Mouse (Mus musculus): ENCODE data around the gene Per1.

Per1 gene

DNA sequence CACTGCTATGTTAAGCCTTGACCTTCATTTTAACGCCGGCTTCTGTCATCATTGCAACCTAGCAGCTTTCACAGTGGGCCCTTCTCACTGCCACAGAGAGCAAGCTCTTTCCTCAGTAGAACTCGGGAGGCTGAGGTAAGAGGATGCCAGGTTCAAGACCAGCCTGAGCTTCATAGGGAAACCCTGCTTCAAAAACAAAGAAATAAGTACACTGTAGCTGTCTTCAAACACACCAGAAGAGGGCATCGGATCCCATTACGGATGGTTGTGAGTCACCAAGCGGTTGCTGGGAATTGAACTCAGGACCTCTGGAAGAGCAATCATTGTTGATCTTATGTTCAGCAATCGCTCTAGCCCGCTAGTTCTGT is 14.2 kb upstream of the Per1 start:
- DNase-seq (ENCODE audit: low read depth, low spot score), result no peak

DNA sequence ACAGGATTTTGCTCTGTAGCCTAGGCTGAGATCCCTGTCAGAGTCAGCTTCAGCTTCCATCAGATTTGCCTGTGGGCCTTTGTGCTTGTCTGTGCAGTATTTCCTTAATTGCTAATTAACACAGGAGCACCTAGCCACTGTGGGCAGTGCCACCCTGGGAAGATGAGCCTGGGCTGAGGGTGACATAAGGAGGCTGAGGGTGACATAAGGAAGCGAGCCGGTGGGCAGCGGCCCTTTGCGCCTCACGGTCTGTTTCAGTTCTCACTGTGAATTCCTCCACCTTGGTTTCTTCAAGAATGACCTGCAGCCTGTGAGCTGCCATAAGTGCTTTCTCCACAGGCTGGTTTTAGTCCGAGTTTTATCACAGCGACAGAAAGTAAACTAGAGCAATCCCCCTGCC is 13.4 kb upstream of the Per1 start:
- DNase-seq (ENCODE audit: low read depth, low spot score), result no peak

DNA sequence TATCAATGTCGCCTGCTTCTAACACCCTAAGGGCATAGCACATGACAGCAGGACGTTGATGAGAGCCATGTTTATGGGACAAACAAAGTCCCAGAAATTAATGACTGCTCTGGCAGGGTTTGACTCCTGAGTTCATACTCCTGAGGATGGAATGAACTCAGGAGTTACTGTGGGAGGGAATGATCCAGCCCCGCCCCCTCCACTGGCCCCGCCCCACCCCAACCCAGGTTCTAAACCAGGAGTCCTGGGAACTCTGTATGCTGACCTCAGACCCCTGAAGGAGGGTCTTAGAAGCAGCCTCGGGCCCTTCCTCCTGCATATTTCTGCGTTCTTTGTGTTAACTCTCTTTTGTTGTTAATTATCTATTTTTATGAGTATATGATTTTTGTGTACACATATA is 9.4 kb upstream of the Per1 start:
- no peak for DNase-seq (ENCODE audit: low read depth, low spot score)

DNA sequence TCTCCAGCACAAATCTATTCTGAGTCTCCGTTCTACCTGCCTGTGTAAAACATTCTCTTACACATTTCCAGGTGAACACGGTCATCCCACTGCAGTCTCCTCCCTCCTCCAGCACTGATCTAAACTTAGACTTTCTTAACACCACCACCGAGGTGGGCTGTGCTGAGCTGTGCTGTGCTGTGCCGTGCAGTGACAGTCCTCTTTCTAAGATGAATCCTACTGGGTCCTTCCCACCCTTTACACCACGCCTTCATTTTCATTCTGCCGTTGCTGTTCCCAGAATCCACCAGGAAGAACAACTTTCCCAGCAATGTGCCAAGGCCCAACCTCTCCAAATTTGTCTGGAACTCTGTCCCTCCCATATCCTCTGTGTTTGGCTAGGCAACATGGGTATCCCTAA is 8.6 kb upstream of the Per1 start:
- DNase-seq (ENCODE audit: low read depth, low spot score), result no peak

DNA sequence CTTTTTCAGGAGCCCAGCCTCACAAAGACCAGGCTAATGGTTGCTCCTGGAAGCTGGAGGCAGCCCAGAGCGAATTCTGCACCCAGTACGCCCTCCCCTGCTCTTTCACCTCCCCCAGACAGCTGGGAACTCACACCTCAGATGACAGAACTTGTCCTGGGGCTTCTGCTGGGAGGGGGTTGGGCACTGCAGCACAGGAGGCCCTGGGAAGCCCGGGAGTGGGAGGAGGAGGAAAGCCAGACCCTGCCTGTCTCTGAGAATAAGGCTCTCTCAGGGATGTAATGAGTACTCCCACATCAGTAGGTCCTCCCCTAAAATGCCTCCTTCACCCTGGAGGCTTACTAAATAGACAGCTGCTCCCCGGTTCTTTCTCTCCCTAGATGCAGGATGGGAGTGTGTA is 7.9 kb upstream of the Per1 start:
- DNase-seq (ENCODE audit: low read depth, low spot score), result no peak

DNA sequence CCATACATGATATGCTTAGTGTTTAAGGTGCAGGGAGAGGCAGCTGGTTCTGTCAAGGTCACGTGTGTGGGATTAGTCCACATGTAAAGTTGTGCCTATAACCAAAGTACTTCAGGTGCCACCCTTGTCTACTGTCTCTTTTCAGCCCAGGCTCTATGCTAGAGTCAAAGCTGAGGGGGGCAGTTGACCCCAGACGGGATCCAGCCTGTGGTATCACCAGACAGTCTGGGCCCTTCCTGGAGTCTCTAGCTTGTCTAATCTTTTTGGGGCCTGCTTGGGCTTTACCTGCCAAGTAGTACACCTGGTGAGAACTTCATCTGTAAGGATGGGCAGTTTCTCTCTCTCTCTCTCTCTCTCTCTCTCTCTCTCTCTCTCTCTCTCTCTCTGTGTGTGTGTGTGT is 7.4 kb upstream of the Per1 start:
- peak; percentile 20 for DNase-seq (ENCODE audit: low read depth, low spot score)

DNA sequence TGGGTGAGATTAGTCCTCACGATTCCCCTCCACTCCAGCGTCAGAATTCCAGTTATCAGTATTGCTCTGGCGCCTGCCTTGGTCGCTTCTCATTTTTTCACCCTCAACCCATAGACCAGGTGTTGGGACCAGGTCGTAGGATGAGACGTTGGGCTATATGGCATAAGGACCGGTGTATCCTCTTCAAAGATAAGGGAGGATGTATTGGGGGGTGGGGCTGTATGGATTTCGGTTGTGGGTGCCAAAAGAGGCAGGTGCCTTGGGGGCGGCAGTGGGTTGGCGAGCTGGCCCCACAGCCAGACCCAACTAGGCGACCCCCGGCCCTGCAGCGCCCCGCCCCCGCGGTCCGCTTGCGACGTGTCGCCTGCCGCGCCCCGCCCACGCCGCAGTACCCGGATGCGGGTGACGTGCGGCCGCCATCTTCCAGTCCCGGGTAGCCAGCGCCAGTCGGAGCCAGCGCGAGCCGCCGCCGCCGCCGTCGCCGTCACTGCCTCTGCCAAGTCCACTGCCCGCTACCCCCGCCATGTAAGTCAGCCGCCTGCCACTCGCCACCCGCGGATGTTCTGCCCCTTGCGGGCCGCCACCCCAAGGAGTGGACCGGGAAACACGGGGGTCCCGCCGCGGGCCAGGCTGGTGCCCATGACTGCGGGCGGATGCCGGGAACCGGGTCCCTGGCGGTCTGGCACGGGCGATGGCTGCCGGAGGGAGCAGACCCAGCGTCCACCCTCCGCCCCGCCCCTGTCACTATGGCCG is 6.7 kb upstream of the Per1 start, which contains the start of gene Vamp2:
TSS of gene Vamp2 (plus strand) at position 388 of the 753 bp plus-strand sequence.
- peak; percentile 97 for DNase-seq (ENCODE audit: low read depth, low spot score)

DNA sequence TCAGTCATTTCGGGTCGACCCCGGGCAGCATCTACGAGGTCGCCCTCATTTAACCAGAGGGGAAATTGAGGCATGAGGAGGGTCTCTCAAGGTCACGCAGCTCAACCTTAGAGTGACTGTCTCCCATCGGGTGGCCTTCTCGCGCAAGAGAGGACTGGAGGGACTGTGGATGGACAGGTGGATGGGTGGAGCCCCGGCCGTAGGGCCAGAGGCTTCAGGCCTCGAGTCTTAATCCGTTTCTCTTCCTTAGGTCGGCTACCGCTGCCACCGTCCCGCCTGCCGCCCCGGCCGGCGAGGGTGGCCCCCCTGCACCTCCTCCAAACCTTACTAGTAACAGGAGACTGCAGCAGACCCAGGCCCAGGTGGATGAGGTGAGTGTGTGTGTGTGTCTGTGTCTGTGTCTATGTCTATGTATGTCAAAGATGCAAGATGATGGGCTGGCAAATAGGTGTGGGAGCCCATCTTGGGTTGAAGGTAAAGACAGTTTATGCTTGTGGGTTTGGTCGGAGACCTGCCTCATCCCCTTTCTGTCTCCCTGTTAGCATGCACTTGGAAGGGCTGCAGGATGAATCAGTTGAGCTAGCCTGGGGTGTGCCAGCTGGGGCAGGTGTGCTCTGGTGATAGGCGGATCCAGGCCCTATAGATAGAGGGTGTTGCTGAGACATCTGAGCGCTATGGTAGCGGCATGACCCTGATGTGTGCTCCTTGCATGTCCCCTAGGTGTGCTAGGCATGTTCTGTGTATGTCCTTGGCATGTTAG is 6.0 kb upstream of the Per1 start:
- DNase-seq (ENCODE audit: low read depth, low spot score), result peak; percentile 54

DNA sequence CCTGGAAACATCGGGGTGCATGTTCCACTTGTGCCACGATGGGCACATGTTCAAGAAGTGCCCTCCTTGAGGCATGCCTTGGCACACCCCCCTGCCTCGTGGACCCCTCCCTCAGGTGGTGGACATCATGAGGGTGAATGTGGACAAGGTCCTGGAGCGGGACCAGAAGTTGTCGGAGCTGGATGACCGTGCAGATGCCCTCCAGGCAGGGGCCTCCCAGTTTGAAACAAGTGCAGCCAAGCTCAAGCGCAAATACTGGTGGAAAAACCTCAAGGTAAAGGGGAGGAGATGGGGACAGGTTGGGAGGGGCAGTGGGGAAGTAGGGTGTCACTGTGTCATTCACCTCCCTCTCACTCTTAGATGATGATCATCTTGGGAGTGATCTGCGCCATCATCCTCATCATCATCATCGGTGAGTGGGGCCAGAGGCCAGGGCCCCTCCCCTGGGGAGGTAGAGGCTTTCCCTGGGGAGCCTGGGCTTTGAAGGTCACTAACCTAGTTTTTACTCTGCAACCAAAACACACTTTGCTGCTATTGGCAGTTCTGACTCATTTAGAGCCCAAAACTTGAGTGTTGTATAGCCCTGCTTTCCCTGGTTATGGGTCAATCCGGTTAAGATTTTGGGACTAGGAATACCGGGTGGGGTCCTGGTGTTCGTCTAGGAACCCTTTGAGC is 5.3 kb upstream of the Per1 start:
- no peak for DNase-seq (ENCODE audit: low read depth, low spot score)

DNA sequence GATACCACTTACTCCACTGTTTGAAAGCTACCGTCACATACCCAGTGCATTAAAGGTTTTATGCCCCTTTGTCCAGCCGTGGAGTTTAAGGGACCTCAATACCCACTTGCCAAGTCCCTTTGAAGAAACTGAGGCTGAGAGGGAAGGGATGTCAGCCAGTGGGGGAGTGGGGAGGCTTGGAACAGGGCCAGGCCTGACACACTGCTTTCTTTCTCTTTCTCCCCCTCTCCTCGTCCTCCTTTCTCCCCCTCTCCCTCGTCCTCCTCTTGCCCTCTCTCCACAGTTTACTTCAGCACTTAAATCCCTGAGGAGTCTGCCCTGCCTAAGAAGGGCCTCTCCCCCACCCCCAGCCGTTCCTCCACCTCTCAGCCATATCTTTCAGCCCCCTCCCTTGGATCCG is 4.7 kb upstream of the Per1 start:
- peak; percentile 9 for DNase-seq (ENCODE audit: low read depth, low spot score)

DNA sequence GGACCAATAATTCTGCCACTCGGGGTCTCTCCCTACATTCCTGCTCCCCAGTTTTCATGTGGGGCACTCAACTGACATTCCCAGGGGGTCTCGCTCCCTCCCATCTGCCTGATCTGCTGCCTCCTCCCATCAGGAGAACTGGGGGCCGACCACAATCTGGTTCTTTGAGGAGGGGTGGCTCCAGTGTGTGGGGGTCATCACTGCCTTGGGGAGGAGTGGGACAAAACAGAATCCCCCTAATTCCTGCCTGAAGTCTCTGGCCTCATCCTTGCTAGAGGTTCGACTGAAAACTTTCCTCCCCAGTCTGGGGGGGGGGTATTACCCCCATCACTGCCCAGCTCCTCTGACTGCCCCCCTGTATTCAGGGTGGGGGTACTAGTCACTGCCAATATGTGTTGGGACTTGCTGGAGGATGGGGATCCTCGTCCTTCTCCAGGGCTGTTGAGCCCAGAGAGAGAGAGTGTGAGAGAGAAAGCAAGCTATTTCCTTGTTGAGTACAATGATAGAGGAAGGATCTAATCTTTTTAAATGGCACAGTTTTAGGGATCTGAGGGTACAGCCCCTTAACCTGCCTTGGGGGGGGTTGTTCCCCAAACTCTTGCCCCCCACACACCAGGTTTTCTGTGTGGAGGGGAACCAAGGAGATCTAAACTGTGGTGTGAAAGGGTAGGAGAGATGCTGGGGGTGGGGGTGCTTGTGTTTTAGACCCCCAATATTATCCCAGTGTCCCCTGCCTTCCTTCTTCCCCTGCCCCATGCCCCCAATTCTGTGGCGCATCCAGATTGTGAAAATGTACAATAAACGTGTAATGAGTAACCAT is 3.2 kb upstream of the Per1 start:
- peak; percentile 20 for DNase-seq (ENCODE audit: low read depth, low spot score)

DNA sequence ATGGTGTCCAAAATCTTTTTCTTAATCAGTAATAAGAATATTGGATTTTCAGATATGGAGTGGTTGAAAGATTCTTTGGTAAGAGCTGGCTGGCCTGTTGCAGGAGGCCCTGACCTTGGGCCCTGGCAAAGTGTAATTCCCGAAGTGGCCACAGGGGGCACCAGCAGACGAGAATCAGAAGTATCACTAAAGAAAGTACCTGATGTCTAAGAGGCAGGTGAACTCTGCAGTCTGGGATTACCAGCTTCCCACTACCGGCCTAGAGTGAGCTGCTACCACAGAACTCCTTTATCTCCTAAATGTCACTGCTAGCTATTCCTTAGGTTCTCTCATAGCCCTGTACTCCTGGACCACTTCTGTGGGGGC is 2.6 kb upstream of the Per1 start:
- DNase-seq (ENCODE audit: low read depth, low spot score), result peak; percentile 91

DNA sequence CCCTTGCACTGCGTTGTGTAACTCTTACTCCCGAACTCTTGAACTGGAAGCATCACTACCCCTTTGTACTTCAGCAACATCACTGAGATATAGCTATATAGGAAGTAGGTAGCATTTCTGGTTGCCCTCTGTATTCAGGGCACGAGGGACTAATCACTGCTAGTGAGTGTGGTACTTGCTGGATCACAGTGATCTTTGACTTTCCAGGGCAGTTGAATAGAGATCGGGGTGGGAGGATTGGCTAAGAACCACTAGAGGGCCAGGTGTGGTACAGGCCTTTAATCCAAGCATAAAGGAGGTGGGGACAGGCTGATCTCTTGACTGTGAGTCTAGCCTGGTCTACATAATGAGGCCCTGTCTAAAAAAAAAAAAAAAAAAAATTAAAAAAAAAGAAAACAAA is 2.1 kb upstream of the Per1 start:
- peak; percentile 69 for DNase-seq (ENCODE audit: low read depth, low spot score)

DNA sequence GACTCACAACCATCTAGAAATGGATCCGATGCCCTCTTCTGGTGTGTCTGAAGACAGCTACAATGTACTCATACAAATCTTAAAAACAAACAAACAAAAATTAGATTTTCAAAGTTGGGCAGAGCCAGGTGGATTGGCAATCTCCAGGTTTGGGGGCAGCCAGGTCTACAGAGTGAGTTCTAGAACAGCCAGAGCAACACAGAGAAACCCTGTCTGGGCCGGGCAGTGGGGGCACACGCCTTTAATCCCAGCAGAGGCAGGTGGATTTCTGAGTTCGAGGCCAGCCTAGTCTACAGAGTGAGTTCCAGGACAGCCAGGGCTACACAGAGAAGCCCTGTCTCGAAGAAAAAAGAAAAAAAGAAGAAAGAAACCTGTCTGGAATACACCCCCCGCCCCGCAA is 1.2 kb upstream of the Per1 start:
- peak; percentile 18 for DNase-seq (ENCODE audit: low read depth, low spot score)

DNA sequence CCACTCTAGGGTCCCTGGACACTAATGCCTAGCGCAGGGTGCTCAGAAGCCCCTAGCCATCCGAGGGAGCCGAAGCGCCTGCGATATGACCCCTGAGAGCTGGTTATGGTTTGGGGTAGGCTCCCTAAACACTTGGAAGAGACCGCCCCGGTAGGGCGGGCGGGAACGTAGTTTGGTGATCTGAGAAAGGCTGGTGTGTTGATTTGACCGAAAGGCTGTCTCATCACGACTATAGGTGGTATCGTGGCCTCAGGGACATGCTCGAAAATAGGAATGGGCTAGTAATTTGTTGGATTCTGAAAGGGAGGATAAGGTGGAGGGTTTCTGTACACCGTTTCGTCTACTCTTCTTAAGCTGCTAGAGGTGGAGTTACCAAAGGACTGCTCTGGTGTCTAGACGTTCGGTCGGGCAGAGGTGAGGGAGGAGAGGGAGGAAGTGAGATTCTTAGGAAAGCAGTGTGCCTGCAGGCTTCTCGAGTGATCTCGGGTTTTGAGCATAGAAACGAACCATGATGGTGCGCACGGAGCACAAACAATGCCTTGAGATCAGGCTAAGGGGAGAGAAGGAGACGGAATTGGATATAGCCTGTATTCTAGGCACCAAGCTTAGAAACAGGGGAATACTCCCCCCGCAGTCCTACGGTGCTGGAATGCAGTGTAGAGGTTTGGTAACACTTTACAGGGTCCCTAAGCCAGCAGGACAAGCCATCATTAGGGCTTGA is 654 bp downstream of the Per1 start:
- peak; percentile 83 for DNase-seq (ENCODE audit: low read depth, low spot score)

DNA sequence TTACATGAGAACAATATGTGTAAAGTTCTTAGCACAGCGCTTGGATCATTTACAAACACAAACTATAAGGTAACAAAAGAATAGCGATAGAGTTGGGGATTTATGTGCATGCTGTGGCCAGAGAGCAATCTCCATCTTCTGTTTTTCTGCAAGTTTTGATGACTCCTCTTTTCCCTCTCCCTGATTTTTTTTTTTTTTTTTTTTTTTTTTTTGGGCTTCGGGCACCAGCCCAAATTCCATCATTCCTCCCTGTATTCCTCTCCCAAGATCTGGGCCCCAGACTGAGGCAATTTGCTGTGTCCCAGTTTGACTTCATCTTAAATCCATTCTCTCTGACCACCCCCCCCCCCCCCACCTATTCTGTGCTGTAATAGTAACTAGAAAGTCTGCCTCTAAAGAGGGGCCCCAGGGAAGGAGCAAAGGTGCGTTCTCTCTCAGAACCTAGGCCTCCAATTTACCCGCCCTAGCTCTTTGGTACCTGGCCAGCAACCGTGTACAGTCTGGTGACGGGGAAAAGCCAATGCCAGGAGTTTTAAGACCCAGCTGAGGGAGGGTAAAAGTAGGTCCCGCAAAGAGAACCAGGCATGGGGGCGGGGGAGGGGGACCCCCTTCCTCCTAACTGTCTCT is 1.5 kb downstream of the Per1 start:
- no peak for DNase-seq (ENCODE audit: low read depth, low spot score)

DNA sequence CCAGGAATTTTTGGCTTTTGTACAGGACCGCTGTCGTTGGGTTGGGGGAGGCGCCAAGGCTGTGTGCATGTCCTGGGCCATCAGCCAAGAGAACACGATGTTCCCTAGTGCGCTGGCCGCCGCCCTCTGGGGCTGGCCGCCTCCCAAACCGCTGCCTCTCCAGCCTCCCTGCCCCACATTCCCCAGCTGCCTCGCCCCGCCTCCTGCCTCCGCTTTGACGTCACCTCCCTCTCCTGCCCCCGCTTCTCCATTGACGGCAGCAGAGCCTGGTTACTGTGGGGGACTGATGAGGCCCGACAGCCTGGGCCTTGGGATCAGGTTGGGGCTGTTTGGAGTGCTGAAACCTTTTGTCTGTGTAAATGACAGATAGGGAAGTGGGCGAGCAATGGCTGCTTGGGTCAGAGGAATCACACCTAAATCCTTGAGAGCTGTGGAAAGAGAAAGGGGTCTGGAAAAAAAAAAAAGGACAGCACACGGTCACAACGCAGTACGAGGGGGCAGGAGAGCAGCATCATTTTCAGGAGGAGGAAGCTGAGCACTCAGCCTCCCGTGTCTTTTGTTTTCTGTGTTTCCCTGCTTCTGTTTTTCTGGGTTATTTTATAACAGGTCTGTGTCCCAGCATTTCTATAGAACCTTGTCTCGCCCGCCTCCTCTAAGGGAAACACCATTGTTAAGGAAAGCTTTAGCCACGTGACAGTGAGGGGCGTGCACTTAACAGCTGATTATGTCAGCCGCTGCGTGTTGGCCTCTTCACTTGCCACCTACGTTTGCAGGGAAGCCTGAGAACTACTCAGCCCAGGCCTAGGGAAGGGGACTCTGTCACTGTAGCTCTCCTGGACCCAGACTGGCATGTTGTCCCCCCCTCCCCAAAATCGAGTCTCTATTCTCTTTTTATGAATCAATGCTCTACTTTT is 2.2 kb downstream of the Per1 start:
- DNase-seq (ENCODE audit: low read depth, low spot score), result peak; percentile 93

DNA sequence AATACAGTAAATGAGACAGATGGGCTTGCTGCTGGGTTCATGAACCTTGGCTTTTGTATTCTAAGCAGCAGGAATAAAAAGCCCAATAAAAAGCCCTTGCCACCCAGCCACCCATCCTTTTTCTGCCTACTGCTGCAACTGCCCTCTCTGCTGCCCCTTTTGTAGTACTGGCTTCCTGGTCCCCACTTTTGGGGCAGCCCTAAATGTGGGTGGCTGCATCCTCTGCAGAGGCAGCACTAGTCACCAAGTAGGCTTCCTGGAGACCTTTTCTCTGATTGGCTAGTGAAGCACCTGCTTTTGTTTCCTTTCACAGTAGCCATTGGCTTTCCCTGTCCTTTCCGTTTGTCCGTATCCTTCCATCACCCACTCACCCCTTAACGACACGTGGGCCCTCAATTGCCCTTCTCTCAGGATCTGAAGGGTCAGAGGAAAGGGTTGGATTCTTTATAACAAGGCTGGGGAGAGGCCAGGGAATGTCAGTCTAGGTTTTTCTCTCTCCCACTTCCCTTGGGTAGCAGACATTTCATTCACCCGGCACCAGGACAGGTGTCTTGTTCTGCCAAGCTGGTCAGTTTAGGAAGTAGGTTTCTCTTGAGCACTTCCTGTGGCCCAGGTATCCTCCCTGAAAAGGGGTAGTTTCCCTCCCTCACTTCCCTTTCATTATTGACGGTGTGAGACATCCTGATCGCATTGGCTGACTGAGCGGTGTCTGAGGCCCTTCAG is 3.2 kb downstream of the Per1 start:
- DNase-seq (ENCODE audit: low read depth, low spot score), result peak; percentile 82

DNA sequence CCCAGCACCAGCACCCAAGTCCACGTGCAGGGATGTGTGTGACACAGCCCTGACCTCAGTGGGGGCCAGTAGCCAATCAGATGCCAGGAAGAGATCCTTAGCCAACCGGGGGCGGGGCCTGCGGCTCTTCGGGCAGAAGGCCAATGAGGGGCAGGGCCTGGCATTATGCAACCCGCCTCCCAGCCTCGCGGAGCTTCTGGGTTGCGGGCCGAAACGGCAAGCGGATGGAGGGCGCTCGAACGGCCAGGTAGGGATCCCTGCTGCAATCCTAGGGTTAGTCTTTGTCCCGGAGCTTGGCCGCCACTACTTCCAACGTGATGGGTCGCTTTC is 3.7 kb downstream of the Per1 start:
- DNase-seq (ENCODE audit: low read depth, low spot score), result peak; percentile 96

Measured in CD4-positive, CD25-positive, alpha-beta regulatory T cell, adult 2 months (primary cell).